Mouse (Mus musculus) hindbrain, embryonic 15.5 days (tissue): ENCODE measurements around the gene Leo1. TPM values are rescaled to one million over a fixed set of nuclear protein-coding genes. Genes with fewer than 3 reads are reported as not detected.

Source experiments
- ATAC-seq: fragments of 200-750 bp; cut with Nextera tagmentation; 2 replicates; pipeline ENCODE4 v1.8.0; 2017; ENCODE audit warnings: low read depth, moderate number of reproducible peaks, moderate TSS enrichment; ENCODE audit not compliant: low FRiP score
- H3K27ac ChIP-seq: fragments of 300-500 bp; sonication (generic); replicated peaks from 2 replicates; pipeline ENCODE4 v1.5.1; 2015; ENCODE audit warnings: mild to moderate bottlenecking, inconsistent platforms
- H3K27me3 ChIP-seq: fragments of 300-500 bp; sonication (generic); 2 replicates; pipeline ENCODE4 v1.6.1; 2015; ENCODE audit warnings: control low read depth, inconsistent platforms
- H3K36me3 ChIP-seq: fragments of 300-500 bp; sonication (generic); 2 replicates; pipeline ENCODE4 v1.6.1; 2015; ENCODE audit warnings: control low read depth, inconsistent platforms
- H3K4me1 ChIP-seq: fragments of 300-500 bp; sonication (generic); replicated peaks from 2 replicates; pipeline ENCODE4 v1.6.1; 2015; ENCODE audit warnings: control low read depth, inconsistent platforms
- H3K4me2 ChIP-seq: fragments of 300-500 bp; sonication (generic); 2 replicates; pipeline ENCODE4 v1.6.1; 2015; ENCODE audit warnings: moderate library complexity, mild to moderate bottlenecking, inconsistent platforms
- H3K4me3 ChIP-seq: fragments of 300-500 bp; sonication (generic); 2 replicates; pipeline ENCODE4 v1.5.1; 2015; ENCODE audit warnings: mild to moderate bottlenecking, inconsistent platforms
- H3K9ac ChIP-seq: fragments of 300-500 bp; sonication (generic); 2 replicates; pipeline ENCODE4 v1.6.1; 2015; ENCODE audit warnings: inconsistent platforms
- H3K9me3 ChIP-seq: fragments of 300-500 bp; sonication (generic); 2 replicates; pipeline ENCODE4 v1.6.1; 2016; ENCODE audit warnings: control low read depth, inconsistent platforms
- WGBS: fragments of 180-500 bp; shearing (Covaris S2); methylation state at CpG from one replicate; pipeline ENCODE4 v1.1.7; 2015; 5-methylcytosine and 5-hydroxymethylcytosine counted together
- polyA plus RNA-seq: library from polyadenylated mRNA; unstranded; fragments of >200 nt; fragmentation: Nextera tagmentation; extraction: Ambion mirVana; gene quantifications from 2 replicates; pipeline ENCODE4 v1.2.1, GENCODE M21; 2015

Leo1 gene
- polyA plus RNA-seq, 1 experiment from 2014 or later = 46.4 TPM

- Histone ChIP-seq H3K27ac (peak within 1 kb of the TSS; percentile 92), H3K27me3 (no peaks in the 10 kb centered on the region), H3K36me3 (no peaks in the 10 kb centered on the region), H3K4me1 (peaks cover 30% of the 10 kb centered on the region), H3K9me3 (no peaks in the 10 kb centered on the region), H3K4me2 (peak within 1 kb of the TSS; percentile 73), H3K4me3 (peak within 1 kb of the TSS; percentile 79), H3K9ac (peak within 1 kb of the TSS; percentile 83)
- WGBS = under 1% methylated on average over 56 of the region's 58 CpGs
- ATAC-seq = peak; percentile 92
Observed at GRCm38 (mm10) chr9:75409852-75410378, 31.4 kb upstream of the Leo1 start, which contains the start of gene Mapk6. Mapk6 (minus strand) TSS chr9:75410005.

GRCm38 (mm10) chr9:75410868-75411487 is 30.3 kb upstream of the Leo1 start:
- 78% methylated on average over 6 of the region's 6 CpGs for WGBS
- peak overlapping the region; percentile 69; the same call in 1 of the 2 replicates for H3K4me2 ChIP-seq

GRCm38 (mm10) chr9:75411584-75411983 is 29.7 kb upstream of the Leo1 start:
- 85% methylated on average over 9 of the region's 9 CpGs for WGBS
- Histone ChIP-seq H3K9ac (no peak overlapping the region), H3K4me2 (no peak overlapping the region), H3K4me1 (peaks cover 24% of the 10 kb centered on the region), H3K27me3 (no peaks in the 10 kb centered on the region), H3K4me3 (no peak overlapping the region), H3K27ac (no peak overlapping the region), H3K9me3 (no peaks in the 10 kb centered on the region), H3K36me3 (no peaks in the 10 kb centered on the region)
- no peak for ATAC-seq

More at GRCm38 (mm10) chr9:75410868-75411487, 30.3 kb upstream of the Leo1 start:
- no peaks in the 10 kb centered on the region for H3K9me3 ChIP-seq
- H3K27me3 ChIP-seq = no peaks in the 10 kb centered on the region
- ATAC-seq = no peak
- H3K9ac ChIP-seq = no peak overlapping the region
- H3K27ac ChIP-seq = peak overlapping the region; percentile 92
- H3K36me3 ChIP-seq = no peaks in the 10 kb centered on the region
- H3K4me3 ChIP-seq = no peak overlapping the region
- H3K4me1 ChIP-seq = peaks cover 30% of the 10 kb centered on the region

GRCm38 (mm10) chr9:75413206-75413605 is 28.1 kb upstream of the Leo1 start:
- WGBS = 75% methylated on average over 5 of the region's 5 CpGs
- Histone ChIP-seq H3K4me2 (no peak overlapping the region), H3K9ac (no peak overlapping the region), H3K36me3 (no peaks in the 10 kb centered on the region), H3K27ac (no peak overlapping the region), H3K4me1 (peaks cover 10% of the 10 kb centered on the region), H3K27me3 (no peaks in the 10 kb centered on the region), H3K4me3 (no peak overlapping the region), H3K9me3 (no peaks in the 10 kb centered on the region)
- no peak for ATAC-seq

GRCm38 (mm10) chr9:75414204-75414603 is 27.1 kb upstream of the Leo1 start:
- no peak for ATAC-seq
- Histone ChIP-seq H3K36me3 (no peaks in the 10 kb centered on the region), H3K9ac (no peak overlapping the region), H3K4me2 (no peak overlapping the region), H3K27ac (no peak overlapping the region), H3K4me3 (no peak overlapping the region), H3K4me1 (peaks cover 10% of the 10 kb centered on the region), H3K9me3 (no peaks in the 10 kb centered on the region), H3K27me3 (no peaks in the 10 kb centered on the region)
- 51% methylated on average over 5 of the region's 5 CpGs for WGBS

- no peak overlapping the region for H3K4me3 ChIP-seq
- no peaks in the 10 kb centered on the region for H3K9me3 ChIP-seq
- H3K9ac ChIP-seq = no peak overlapping the region
- H3K36me3 ChIP-seq = no peaks in the 10 kb centered on the region
- H3K27me3 ChIP-seq = no peaks in the 10 kb centered on the region
- H3K4me2 ChIP-seq = no peak overlapping the region
- no peaks in the 10 kb centered on the region for H3K4me1 ChIP-seq
- ATAC-seq = no peak
- WGBS = 89% methylated on average over 3 of the region's 3 CpGs
- H3K27ac ChIP-seq = no peak overlapping the region
Observed at GRCm38 (mm10) chr9:75422251-75422691, 19.1 kb upstream of the Leo1 start.

- no peaks in the 10 kb centered on the region for H3K27me3 ChIP-seq
- H3K4me2 ChIP-seq = no peak overlapping the region
- no peak overlapping the region for H3K9ac ChIP-seq
- WGBS = 80% methylated on average over 5 of the region's 5 CpGs
- ATAC-seq = no peak
- H3K4me1 ChIP-seq = no peaks in the 10 kb centered on the region
- H3K9me3 ChIP-seq = no peaks in the 10 kb centered on the region
- H3K36me3 ChIP-seq = no peaks in the 10 kb centered on the region
- H3K4me3 ChIP-seq = no peak overlapping the region
- no peak overlapping the region for H3K27ac ChIP-seq
Observed at GRCm38 (mm10) chr9:75423683-75424082, 17.6 kb upstream of the Leo1 start.

GRCm38 (mm10) chr9:75424358-75425150 is 16.8 kb upstream of the Leo1 start:
- no peak for ATAC-seq
- WGBS = 52% methylated on average over 6 of the region's 6 CpGs
- no peaks in the 10 kb centered on the region for H3K27me3 ChIP-seq
- H3K4me2 ChIP-seq = no peak overlapping the region
- no peaks in the 10 kb centered on the region for H3K36me3 ChIP-seq
- no peaks in the 10 kb centered on the region for H3K4me1 ChIP-seq
- H3K4me3 ChIP-seq = no peak overlapping the region
- H3K27ac ChIP-seq = no peak overlapping the region
- no peaks in the 10 kb centered on the region for H3K9me3 ChIP-seq
- H3K9ac ChIP-seq = no peak overlapping the region

GRCm38 (mm10) chr9:75425796-75426391 is 15.4 kb upstream of the Leo1 start:
- ATAC-seq = no peak
- Histone ChIP-seq H3K36me3 (no peaks in the 10 kb centered on the region), H3K4me3 (no peak overlapping the region), H3K4me1 (no peaks in the 10 kb centered on the region), H3K27ac (no peak overlapping the region), H3K9ac (no peak overlapping the region), H3K27me3 (no peaks in the 10 kb centered on the region), H3K9me3 (no peaks in the 10 kb centered on the region), H3K4me2 (no peak overlapping the region)
- 88% methylated on average over 7 of the region's 7 CpGs for WGBS

GRCm38 (mm10) chr9:75427366-75428273 is 13.7 kb upstream of the Leo1 start:
- Histone ChIP-seq H3K36me3 (no peaks in the 10 kb centered on the region), H3K4me1 (no peaks in the 10 kb centered on the region), H3K9ac (no peak overlapping the region), H3K27me3 (no peaks in the 10 kb centered on the region), H3K4me3 (no peak overlapping the region), H3K27ac (no peak overlapping the region), H3K9me3 (no peaks in the 10 kb centered on the region), H3K4me2 (no peak overlapping the region)
- no peak for ATAC-seq
- WGBS = 89% methylated on average over 9 of the region's 9 CpGs

- Histone ChIP-seq H3K9ac (no peak overlapping the region), H3K9me3 (no peaks in the 10 kb centered on the region), H3K4me2 (no peak overlapping the region), H3K27me3 (no peaks in the 10 kb centered on the region), H3K36me3 (no peaks in the 10 kb centered on the region), H3K4me1 (no peaks in the 10 kb centered on the region), H3K27ac (no peak overlapping the region), H3K4me3 (no peak overlapping the region)
- no peak for ATAC-seq
- 68% methylated on average over 2 of the region's 2 CpGs for WGBS
Observed at GRCm38 (mm10) chr9:75428274-75428600, 13.1 kb upstream of the Leo1 start.
